Mouse (Mus musculus) neural tube, embryonic 14.5 days (tissue): ENCODE measurements around the gene Maml3. TPM values are rescaled to one million over a fixed set of nuclear protein-coding genes. Genes with fewer than 3 reads are reported as not detected.

Experiments
- ATAC-seq: fragments of 200-750 bp; cut with Nextera tagmentation; 2 replicates; pipeline ENCODE4 v1.8.0; 2017; ENCODE audit warnings: low read depth, mild to moderate bottlenecking, moderate TSS enrichment, moderate library complexity
- H3K27ac ChIP-seq: fragments of 300-500 bp; sonication (generic); 2 replicates; pipeline ENCODE4 v1.5.1; 2014; ENCODE audit warnings: low read depth, mild to moderate bottlenecking, control low read depth, low read length, moderate library complexity, mixed read lengths
- H3K27me3 ChIP-seq: fragments of 300-500 bp; sonication (generic); 2 replicates; pipeline ENCODE4 v1.6.1; 2014; ENCODE audit warnings: low read length; ENCODE audit not compliant: control insufficient read depth, insufficient read depth
- H3K36me3 ChIP-seq: fragments of 300-500 bp; sonication (generic); 2 replicates; pipeline ENCODE4 v1.6.1; 2014; ENCODE audit warnings: low read length, mixed read lengths; ENCODE audit not compliant: control insufficient read depth, insufficient read depth
- H3K4me1 ChIP-seq: fragments of 300-500 bp; sonication (generic); 2 replicates; pipeline ENCODE4 v1.6.1; 2014; ENCODE audit warnings: low read length; ENCODE audit not compliant: control insufficient read depth, insufficient read depth
- H3K4me2 ChIP-seq: fragments of 300-500 bp; sonication (generic); 2 replicates; pipeline ENCODE4 v1.6.1; 2014; ENCODE audit warnings: mild to moderate bottlenecking, low read depth, low read length, control low read depth
- H3K4me3 ChIP-seq: fragments of 300-500 bp; sonication (generic); 2 replicates; pipeline ENCODE4 v1.5.1; 2014; ENCODE audit warnings: low read depth, low read length, control low read depth, mixed read lengths
- H3K9ac ChIP-seq: fragments of 300-500 bp; sonication (generic); replicated peaks from 2 replicates; pipeline ENCODE4 v1.6.1; 2014; ENCODE audit warnings: low read depth, mild to moderate bottlenecking, control low read depth, low read length, mixed read lengths
- H3K9me3 ChIP-seq: fragments of 300-500 bp; sonication (generic); 2 replicates; pipeline ENCODE4 v1.6.1; 2016; ENCODE audit warnings: low read length; ENCODE audit not compliant: control insufficient read depth
- WGBS: fragments of 180-500 bp; shearing (Covaris S2); extraction: QIAGEN DNeasy Blood & Tissue Kit; methylation state at CpG from one replicate; pipeline ENCODE4 v1.1.7; 2014; 5-methylcytosine and 5-hydroxymethylcytosine counted together
- polyA plus RNA-seq: library from polyadenylated mRNA; unstranded; fragments of >200 nt; fragmentation: Nextera tagmentation; extraction: Ambion mirVana; gene quantifications from 2 replicates; pipeline ENCODE4 v1.2.1, GENCODE M21; 2014

Maml3 gene
- polyA plus RNA-seq, 1 experiment from 2014 or later, result 8.2 TPM

DNA sequence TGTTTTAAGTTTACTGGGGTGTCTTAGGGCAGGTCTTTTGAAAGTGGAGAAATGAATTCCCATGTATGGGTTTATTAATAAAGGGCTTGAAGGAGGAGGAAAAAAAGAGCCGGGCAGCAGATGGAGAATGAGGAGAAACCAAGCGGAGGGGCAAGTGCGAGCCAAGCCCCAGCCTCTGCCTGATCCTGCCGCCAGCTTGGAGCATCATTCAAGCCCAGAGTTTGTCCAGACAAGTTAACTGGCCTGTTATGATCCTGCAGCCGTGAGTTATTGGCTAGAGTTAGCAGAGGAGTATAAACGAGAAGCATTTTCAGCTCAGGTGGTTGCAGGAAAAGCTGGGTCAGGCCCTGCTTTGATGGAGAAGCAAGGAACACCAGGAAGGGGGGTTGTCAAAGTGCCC is 418.6 kb downstream of the Maml3 start:
- no peak overlapping the region for H3K4me3 ChIP-seq
- no peaks in the 10 kb centered on the region for H3K27me3 ChIP-seq
- H3K9me3 ChIP-seq, result no peaks in the 10 kb centered on the region
- no peak for ATAC-seq
- H3K4me1 ChIP-seq, result no peaks in the 10 kb centered on the region
- no peak overlapping the region for H3K9ac ChIP-seq
- 85% methylated on average over 6 of the region's 6 CpGs for WGBS
- no peak overlapping the region for H3K27ac ChIP-seq
- H3K36me3 ChIP-seq, result peaks cover 14% of the 10 kb centered on the region; the same call in 1 of the 2 replicates
- no peak overlapping the region for H3K4me2 ChIP-seq

GRCm38 (mm10) chr3:51685539-51685938 is 419.3 kb downstream of the Maml3 start:
- 92% methylated on average over 6 of the region's 6 CpGs for WGBS

GRCm38 (mm10) chr3:51674963-51675362 is 429.9 kb downstream of the Maml3 start:
- no peak for ATAC-seq
- no peak overlapping the region for H3K9ac ChIP-seq
- no peak overlapping the region for H3K27ac ChIP-seq
- H3K4me3 ChIP-seq, result no peak overlapping the region
- H3K27me3 ChIP-seq, result no peaks in the 10 kb centered on the region
- no peaks in the 10 kb centered on the region for H3K36me3 ChIP-seq
- WGBS, result 83% methylated on average over 3 of the region's 3 CpGs
- no peaks in the 10 kb centered on the region for H3K9me3 ChIP-seq
- H3K4me2 ChIP-seq, result no peak overlapping the region
- H3K4me1 ChIP-seq, result no peaks in the 10 kb centered on the region

More at GRCm38 (mm10) chr3:51685539-51685938, 419.3 kb downstream of the Maml3 start:
- no peak for ATAC-seq
- Histone ChIP-seq H3K27ac (no peak overlapping the region), H3K9me3 (no peaks in the 10 kb centered on the region), H3K27me3 (no peaks in the 10 kb centered on the region), H3K4me1 (no peaks in the 10 kb centered on the region), H3K36me3 (peaks cover 14% of the 10 kb centered on the region; the same call in 1 of the 2 replicates), H3K9ac (no peak overlapping the region), H3K4me2 (no peak overlapping the region), H3K4me3 (no peak overlapping the region)

DNA sequence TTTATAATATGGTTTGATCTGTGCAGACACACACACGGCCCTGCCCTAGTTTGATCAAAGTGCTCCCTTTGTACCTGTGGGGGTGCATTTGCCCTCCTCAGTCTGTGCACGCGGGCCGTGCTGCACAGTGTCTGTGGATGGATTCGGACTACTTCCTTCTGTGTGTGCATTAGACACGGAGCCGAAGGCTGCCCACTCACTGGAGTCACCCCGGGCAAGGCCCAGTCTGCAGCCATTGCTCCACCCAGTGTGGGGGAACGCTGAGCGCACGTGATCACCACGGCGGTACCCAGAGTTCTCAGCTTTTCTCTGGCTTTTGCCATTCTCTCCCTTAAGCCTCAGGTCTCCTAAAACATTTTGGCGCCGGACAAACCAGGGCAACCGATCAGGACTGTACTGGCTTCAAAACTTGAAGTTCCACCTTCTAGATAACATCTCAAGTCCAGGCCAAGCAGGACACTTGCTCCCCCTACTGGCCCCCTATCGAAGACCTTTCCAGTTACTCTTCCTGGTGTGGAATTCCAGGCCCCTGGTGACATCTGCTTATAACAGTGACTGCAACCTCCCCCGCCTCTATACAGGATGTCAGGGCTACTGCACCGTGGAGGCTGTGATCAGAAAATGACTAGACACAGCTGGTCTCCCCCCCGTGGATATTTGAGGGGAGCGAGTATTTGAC is 431.3 kb downstream of the Maml3 start:
- 75% methylated on average over 21 of the region's 21 CpGs for WGBS
- Histone ChIP-seq H3K27me3 (no peaks in the 10 kb centered on the region), H3K36me3 (no peaks in the 10 kb centered on the region), H3K4me2 (no peak overlapping the region), H3K4me1 (no peaks in the 10 kb centered on the region), H3K4me3 (no peak overlapping the region), H3K27ac (no peak overlapping the region), H3K9ac (no peak overlapping the region), H3K9me3 (no peaks in the 10 kb centered on the region)
- no peak for ATAC-seq

- Histone ChIP-seq H3K4me1 (no peaks in the 10 kb centered on the region), H3K4me3 (no peak overlapping the region), H3K9me3 (no peaks in the 10 kb centered on the region), H3K4me2 (no peak overlapping the region), H3K9ac (no peak overlapping the region), H3K27me3 (no peaks in the 10 kb centered on the region), H3K36me3 (no peaks in the 10 kb centered on the region), H3K27ac (no peak overlapping the region)
- WGBS, result 57% methylated on average over 4 of the region's 4 CpGs
- ATAC-seq, result no peak
Observed at GRCm38 (mm10) chr3:51672631-51673030, 432.2 kb downstream of the Maml3 start.

GRCm38 (mm10) chr3:51671071-51671469 is 433.8 kb downstream of the Maml3 start:
- H3K9ac ChIP-seq, result no peak overlapping the region
- WGBS, result 96% methylated on average over 1 of the region's 1 CpGs
- no peak for ATAC-seq

DNA sequence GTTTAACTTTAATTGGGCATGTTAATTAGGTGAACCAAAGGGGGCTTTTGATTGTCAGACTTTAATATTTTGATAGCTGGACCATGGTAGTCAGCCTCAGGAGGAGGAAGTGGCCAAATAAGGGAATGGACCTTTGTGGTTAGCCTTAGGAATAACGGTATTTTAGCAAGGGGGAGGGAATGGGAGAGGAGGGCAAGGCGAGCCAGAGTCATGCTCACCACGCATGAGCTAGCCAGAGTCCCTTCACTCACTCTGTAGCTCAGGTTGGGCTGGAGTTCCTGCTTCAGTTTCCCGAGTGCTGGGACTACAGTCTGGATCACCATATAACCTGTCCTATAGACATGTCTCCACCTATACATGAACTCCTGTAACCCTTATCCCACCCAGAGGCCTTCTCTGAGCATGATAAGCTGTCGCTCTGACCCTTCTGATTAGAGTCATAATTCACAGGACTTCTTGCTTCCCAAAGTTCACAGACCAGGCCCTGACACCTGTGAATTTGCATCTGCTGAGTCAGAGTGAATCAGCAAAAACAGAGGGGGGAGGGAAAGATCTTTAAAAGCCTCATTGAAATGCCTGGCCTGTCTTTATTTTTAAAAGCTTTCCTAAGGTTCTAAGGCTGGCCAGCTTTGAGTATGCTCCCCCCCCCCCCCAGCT is 434.3 kb downstream of the Maml3 start:
- Histone ChIP-seq H3K27ac (no peak overlapping the region), H3K4me2 (no peak overlapping the region), H3K27me3 (no peaks in the 10 kb centered on the region), H3K9ac (no peak overlapping the region), H3K36me3 (no peaks in the 10 kb centered on the region), H3K4me3 (no peak overlapping the region), H3K9me3 (no peaks in the 10 kb centered on the region), H3K4me1 (no peaks in the 10 kb centered on the region)
- no peak for ATAC-seq
- 92% methylated on average over 5 of the region's 5 CpGs for WGBS

More at GRCm38 (mm10) chr3:51671071-51671469, 433.8 kb downstream of the Maml3 start:
- no peaks in the 10 kb centered on the region for H3K9me3 ChIP-seq
- no peaks in the 10 kb centered on the region for H3K36me3 ChIP-seq
- no peak overlapping the region for H3K4me3 ChIP-seq
- no peak overlapping the region for H3K4me2 ChIP-seq
- no peaks in the 10 kb centered on the region for H3K27me3 ChIP-seq
- no peaks in the 10 kb centered on the region for H3K4me1 ChIP-seq
- no peak overlapping the region for H3K27ac ChIP-seq

DNA sequence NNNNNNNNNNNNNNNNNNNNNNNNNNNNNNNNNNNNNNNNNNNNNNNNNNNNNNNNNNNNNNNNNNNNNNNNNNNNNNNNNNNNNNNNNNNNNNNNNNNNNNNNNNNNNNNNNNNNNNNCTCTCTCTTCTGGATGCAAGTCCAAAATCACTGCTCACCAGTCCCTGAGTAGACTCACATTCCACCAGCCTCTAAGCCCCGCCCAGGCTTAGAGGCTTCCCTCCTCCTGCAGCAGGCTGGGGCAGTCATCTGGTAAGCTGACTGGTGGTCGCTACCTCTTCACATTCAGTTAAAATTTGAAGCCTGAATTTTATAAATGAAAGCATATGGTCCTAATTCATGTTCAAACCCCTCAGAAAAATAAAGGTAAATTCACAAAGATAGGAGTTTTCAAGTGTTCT is 436.3 kb downstream of the Maml3 start:
- H3K4me1 ChIP-seq, result no peaks in the 10 kb centered on the region
- no peak overlapping the region for H3K9ac ChIP-seq
- no peak overlapping the region for H3K4me3 ChIP-seq
- ATAC-seq, result no peak
- H3K9me3 ChIP-seq, result no peaks in the 10 kb centered on the region
- no peaks in the 10 kb centered on the region for H3K36me3 ChIP-seq
- no peaks in the 10 kb centered on the region for H3K27me3 ChIP-seq
- H3K4me2 ChIP-seq, result no peak overlapping the region
- WGBS, result 57% methylated on average over 2 of the region's 2 CpGs
- H3K27ac ChIP-seq, result no peak overlapping the region

GRCm38 (mm10) chr3:51662557-51662956 is 442.3 kb downstream of the Maml3 start:
- Histone ChIP-seq H3K4me2 (no peak overlapping the region), H3K9me3 (no peaks in the 10 kb centered on the region), H3K4me3 (no peak overlapping the region), H3K27ac (no peak overlapping the region), H3K36me3 (no peaks in the 10 kb centered on the region), H3K27me3 (no peaks in the 10 kb centered on the region), H3K4me1 (no peaks in the 10 kb centered on the region), H3K9ac (no peak overlapping the region)
- ATAC-seq, result no peak
- 79% methylated on average over 6 of the region's 6 CpGs for WGBS
